Mouse (Mus musculus) brain, embryonic 18.5 days (tissue): ENCODE data around the gene Vwa5b2.

ENCODE experiments used
- DNase-seq: peaks from one replicate; pipeline ENCODE4 v3.0.0-alpha.2; 2012; ENCODE audit warnings: low read depth, low spot score

The Vwa5b2 gene

DNA sequence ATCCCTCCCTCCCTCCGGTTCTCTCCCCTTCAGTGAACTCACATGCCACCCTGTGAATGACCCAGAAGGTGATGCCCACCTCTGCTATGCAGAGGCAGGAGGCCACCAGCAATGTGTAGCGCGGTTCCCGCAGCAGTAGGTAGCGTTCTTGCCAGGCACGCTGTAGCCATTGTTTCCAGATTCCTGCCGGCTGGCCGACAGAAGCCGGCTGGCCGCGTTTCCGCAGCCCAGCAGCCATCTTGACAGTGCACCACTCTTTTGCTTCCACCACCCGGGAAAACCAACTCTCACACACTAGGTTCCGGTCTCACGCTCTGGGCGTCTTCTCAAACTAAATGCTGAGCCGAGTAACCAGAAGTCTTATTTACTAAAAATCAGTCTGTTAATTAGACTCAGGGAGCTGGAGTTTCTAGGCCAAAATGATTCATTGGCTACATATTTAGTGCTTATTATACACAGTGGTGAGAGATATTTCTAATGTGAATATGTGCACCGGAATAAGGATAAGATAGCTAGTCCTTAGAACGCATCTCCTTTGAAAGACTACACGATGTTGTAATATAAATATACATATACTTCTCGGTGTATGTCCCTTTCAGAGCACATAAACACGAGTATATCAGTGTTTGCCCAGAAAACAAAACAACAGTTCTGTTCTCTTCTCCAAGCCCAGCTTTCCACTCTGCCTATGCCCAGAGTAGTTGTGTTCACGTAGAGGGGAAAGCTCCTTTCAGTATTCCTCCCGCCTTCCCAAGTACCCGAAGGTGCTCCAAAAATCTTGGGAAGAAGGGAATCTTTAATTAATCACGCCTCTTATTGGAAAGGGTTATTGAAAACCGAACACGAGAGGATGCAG, 21.5 kb downstream of the Vwa5b2 start:
- no peak for DNase-seq

DNA sequence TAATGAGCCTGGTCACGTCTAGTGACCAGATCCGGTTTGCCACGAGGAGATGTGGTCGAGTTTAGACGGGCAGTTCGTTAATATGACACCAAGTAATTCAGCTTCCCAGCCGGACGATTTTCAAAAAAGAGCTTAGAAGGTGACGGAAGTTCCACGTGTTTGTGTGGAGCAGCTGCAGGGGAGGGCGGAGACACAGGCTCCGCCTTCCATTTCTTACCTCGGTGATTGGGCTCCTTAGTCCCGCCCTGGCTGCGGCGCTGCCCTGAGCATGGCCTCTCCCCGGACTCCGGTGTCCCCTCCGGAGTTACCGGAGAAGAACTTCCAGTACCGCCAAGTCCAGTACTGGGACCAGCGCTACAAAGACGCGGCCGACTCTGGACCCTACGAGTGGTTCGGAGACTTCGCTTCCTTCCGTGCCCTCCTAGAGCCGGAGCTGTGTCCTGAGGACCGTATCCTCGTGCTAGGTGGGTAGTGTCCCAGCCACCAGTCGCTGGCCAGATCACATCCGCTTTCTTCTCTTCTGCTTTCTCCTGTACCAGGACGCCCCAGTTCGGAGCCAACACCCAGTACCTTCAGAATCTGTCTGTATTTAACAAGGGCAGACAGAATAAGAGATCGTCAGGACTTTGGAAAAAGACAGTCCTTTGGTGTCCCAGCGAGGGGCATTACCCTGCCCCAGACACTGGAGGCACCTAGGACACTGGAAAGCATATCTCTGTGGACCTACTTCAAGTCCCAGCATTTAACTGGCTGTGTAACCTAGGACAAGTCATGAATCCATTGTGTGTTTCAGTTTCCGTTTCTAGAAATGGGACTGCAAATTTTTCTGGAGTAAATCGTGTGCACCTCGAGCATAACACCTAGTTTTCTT, 22.3 kb downstream of the Vwa5b2 start, which contains the start of the genes Eef1akmt4, Gm49333 and Alg3:
Eef1akmt4 (plus strand) TSS at position 237 of the 871 bp plus-strand sequence.
Gm49333 (plus strand) TSS at position 254 of the 871 bp plus-strand sequence.
Alg3 (minus strand) TSS at position 379 of the 871 bp plus-strand sequence.
- no peak for DNase-seq

DNA sequence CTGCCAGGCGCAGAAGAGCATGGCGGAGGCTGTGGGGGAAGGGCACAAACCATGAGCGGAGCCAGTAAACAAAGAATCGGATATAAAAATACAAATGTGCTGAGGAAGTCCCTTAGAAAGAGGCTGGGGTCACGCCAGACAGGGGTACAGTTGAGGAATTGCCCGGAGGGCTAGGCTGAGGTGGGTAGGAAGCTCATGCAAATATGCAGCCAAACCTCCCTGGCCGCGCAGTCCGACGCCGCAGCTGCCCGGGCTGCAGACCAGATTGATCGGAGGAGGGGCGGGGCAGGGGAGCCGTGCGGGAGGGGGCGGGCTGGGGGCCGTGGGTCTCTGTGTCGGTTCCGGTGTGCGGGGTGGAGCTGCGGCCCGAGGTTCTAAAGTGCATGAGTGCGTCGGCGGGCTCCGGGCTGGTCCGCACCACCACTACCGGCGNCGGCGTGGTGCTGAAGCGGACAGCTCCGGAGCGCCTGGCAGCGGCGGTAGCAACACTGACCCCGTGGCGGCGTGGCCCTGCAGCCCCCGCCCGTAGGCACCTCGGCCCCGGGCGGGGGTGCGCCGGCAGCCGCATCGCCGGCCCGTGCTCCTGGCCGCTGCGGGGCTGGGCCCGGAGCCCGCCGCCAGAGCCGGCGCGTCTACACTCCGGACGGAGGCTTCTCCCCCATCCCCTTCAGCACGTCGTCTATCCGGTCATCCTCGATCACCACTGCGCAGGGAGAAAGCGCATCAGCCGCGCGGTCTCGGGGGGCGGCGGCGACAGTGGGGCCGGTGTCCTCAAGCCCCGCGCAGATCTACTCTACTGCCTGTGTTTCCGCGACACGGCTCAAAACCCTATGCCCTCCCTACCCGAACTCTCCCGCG, 30.5 kb downstream of the Vwa5b2 start:
- DNase-seq, result no peak

DNA sequence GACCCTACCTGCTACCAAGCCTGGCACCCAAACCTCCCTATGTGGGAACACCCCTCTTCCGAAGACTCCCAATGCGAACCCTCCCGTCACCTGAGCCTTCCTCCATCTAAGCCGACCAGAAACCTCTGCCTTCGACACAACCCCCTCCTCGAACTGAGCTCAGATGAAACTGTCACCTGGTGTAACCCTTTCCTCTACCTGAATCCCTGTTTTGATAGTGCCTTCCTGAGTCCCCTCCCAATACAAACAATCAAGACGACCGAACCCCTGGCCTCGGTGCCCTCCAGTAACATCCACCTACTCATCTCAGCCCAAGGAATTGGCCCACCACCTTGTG, 31.1 kb downstream of the Vwa5b2 start:
- DNase-seq, result no peak

DNA sequence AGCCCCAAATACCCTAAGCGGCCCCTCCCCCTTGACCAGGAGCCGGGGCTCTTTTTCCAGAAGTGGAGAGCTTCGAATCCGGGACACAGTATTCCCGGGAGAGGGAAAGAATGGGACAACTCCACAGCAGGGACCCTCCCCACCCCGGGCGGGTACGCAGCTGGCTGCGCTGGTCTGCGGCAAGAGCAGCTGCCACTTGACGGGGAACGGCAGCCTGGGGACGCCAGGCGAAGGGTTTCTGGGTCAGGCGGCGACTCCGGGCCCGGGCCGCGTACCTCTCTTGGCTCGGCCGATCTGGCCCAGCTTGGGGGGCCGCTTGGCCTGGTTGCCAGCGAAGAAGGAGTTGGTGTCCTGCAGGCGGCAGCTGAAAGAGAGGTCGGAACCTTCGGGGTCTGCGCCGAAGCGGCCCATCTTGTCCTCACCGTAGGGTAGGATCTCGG, 31.5 kb downstream of the Vwa5b2 start:
- DNase-seq, result no peak

DNA sequence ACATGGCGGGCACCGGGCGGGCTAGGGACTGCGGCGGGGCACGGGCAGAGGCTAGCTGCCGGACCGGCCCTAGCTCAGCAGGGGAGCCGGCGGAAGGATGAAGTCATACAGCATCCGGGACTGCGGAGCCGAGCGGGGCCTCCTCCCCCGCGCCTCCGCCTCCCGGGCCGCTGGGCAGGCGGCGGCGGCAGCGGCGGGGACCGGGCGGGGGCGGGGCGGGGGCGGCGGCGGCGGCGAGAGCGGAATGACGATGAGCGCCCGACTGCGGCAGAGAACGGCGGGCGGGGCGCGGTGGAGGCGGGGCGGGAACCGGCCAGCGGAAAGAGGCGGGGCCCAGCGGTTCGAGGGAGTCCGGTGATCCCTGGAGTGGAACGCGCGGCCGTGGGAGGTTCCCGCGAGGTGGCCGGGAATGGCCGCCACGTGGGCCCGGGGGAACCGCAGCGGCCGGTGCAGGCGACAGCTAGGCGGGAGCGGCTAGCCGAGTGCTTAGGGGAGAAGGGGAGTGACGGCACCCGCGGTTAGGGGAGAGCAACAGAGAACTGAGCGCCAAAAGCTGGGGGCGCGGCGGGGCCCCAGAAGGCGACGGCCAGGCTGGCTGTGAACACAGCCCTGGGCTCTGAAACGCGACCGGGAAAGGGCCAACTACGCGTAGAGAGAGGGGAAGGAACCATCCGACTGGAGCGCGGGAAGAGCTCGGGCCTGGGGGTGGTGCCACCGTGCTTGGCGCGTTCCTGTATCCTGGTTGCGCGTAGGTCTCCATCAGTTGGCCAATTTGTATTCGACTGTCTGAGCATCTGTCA, 32.1 kb downstream of the Vwa5b2 start, which contains the start of gene Camk2n2:
Camk2n2 (minus strand) TSS at position 97 of the 800 bp plus-strand sequence.
- no peak for DNase-seq

DNA sequence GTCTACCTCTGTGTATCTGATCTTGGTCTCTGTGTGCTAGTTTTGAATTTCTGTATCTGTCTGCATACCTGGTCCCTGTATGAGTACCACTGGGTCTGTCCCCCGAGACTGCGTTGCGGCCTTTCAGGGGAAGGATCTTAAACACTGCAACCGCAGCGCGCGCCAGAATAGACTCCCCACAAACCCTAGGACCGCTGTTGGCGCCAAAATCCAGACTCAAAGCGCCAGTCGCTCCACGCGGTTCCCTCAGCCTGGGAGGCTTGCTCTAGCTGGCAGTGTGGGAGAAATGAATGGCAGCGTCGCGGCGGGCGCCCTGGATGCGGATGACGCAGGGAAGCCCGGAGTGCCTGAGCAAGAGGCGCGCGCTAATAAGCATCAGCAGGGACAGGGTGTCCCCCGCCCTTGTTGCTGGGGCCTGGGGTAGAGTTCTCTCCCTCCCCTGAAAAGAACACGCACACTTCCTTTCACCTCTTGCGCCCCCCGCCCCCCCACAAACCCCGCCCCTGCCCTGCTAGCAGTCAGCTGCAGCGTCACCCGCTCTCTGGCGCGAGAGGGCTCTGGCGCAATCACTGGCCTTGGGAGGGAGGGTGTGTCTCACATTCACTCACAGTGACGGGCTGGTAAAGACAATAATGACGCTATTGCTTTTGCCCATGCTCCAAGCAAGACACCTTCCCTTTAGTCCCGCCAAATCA, 32.9 kb downstream of the Vwa5b2 start:
- DNase-seq, result no peak

DNA sequence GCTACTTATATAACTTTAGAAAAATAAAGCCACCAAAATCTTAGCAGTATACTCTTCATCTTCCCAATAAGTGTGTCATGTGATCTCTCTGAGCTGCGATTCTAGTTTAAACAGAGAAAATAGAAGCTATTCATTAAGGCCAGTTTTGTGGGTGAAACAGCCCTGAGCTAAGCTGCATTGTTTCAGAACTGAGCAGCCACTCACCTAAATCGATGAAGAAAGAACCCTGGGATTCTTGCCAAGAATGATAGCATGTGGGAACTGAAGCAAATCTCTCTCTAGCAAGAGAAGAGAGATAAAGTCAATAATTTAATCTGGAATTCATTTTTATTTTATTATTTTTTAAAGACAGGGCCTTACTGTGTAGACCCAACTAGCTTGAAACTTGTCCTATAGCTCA, 33.9 kb downstream of the Vwa5b2 start:
- DNase-seq, result no peak

DNA sequence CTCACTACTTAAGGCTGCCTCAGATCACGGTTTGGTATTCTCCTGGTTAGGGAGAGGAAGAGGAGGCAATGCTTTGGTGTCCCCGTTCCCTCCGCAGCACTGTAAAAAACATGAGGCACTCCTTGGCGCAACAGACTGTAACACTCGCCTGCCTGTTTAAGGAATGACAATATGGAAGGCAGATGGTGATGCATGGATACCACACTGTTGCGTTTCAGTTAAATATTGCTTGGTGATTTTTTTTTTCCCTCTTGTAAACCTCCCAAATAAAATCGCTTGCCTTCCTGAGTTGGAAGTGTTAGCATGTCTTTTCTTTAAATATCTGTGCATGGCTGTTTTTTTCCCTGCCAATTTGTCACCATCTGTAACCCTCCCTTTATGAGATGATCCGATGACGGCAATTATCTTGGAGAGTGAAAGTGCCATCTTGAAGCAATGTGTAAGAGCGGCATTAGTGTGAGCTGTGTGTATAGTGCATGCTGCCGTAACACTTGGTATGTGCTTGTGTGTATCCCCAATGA, 39.7 kb downstream of the Vwa5b2 start:
- DNase-seq, result peak; percentile 75

DNA sequence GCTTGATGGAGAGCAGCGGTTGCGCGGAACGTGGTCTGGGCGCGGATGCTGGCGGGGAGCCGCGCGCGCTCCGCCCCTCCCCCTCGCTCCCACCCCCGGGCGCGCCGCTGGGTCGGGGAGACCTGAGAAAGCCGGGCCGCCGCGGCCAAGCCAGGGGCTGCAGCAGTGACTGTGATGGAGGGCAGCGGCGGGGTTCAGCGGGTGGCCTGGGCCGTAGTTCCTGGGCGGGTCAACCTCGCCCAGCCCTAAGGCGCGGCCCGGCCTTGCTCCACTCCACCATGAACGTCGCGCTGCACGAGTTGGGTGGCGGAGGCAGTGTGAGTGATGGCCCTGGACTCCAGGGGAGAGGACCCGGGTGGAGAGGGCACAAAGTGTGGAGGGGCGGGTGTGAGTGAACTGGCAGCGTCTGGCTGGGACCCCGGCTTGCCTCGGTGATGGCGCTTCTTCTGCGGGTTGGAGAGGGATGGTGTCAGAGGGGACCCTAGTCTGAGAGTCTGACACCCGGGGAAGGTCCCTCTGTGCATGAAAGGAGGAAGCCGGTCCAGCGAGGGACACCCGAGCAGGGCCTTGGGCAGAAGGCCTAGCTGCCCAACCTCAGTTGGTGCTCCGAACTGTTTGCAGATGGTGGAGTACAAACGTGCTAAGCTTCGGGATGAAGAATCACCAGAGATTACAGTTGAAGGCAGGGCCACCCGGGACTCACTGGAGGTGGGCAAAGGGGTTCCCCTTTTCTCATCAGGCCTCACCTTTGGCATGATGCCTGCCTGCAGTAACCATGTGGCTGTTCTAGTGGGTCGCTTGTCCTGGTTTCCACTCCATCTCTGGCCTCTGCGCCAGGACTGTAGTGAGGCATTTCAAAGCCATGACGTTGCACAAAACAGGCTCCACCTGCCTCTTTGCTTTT, 40.7 kb downstream of the Vwa5b2 start, which contains the start of gene Ece2:
Ece2 (plus strand) TSS at position 98 of the 904 bp plus-strand sequence.
- no peak for DNase-seq

DNA sequence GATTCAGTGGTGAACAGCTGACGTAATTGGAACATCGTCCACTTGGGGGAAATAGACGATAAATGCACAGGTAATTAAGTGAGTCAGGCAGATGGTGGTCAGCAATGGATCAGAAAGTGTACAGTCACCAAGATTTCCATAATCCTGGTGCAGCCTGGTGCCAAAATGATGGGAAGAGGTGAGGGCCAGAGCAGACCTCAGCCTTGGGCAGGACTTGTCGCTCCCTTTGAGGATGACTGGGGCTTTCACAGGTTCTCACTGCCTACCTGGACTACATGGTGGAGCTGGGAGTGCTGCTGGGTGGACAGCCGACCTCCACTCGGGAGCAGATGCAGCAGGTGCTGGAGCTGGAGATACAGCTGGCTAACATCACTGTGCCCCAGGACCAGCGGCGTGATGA, 48.1 kb downstream of the Vwa5b2 start:
- no peak for DNase-seq

DNA sequence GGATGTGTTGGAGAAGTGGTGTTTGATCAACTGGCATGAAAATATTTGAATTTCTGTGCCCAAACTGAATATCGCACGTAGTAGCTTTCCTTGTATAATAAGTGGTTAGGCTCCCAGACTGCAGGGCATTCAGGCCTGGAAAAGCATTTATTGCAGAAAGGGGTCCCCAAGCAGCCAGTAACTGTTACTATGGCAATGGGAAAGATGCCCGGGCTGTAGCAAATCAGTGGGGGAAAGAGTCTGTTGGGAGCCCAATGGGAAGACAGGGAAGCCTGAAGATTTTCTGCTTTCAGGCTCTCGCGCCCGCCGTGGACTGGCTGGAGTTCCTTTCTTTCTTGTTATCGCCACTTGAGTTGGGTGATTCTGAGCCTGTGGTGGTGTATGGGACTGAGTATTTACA, 49.1 kb downstream of the Vwa5b2 start:
- no peak for DNase-seq

DNA sequence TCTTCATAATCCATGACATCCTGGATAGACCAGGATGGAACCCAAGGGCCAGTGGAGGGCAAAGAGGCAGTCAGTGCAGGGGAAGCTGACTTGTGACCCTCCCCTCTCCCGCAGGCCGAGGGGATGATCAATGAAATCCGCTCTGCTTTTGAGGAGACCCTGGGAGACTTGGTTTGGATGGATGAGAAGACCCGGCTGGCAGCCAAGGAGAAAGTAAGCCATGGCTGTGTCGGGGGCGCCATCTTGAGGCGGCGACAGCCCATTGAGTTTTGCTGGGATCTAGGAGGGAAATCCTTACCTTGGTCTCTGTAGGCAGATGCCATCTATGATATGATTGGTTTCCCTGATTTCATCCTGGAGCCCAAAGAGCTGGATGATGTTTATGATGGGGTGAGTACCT, 52.9 kb downstream of the Vwa5b2 start:
- no peak for DNase-seq

DNA sequence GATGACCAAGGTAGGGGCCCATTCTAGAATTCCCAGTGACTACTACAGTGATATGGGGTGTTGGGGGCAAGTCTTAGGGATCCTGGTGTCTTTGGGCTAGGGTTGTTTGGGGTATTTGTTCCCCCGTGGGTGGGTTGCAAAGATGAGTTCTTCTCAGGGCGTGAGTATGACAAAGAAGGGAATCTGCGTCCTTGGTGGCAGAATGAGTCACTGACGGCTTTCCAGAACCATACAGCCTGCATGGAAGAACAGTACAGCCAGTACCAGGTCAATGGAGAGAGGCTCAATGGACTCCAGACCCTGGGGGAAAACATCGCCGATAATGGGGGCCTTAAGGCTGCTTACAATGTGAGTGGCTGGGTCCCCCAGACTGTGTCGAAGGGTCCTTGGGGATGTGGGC, 54.6 kb downstream of the Vwa5b2 start:
- no peak for DNase-seq

DNA sequence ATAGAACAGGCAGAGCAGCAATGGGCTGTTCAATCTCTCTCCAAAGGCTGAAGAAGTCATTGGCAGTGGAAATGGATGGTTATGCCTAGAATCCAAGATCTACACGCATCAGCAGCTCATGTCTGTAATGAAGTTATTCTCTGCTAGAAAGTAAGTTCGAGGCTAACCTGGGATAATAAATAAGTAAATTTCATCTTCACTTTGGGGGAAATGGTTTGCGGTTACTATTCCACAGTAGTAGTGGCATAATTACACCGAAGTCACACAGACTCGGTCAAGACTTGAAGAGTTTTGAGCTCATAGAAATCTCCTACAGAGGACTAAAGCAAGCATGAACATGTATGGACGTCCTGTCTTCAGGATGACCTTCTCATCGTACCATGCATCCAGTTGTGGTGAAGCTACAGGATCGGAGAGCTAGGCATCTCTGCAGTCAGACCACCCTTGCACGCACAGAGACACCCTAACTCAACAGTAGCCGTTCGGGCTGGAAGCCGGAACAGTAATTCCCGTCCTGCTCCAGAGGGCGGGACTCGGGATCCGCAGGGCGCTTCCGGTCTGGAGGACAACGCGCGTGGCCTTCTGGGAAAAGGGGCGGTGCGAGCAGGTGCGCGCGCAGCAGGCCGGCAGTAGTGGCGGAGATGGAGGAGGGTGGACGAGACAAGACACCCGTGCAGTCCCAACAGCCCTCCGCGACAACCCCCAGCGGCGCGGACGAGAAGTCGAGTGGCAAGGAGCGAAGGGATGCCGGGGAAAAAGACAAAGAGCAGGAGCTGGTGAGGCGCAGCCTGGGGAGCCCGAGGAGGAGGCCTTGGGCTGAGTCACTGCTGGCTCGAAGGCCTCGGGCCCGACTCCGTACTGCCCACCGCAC, 62.0 kb downstream of the Vwa5b2 start, which contains the start of gene Psmd2:
Psmd2 (plus strand) TSS at position 577 of the 871 bp plus-strand sequence.
- peak; percentile 87 for DNase-seq

DNA sequence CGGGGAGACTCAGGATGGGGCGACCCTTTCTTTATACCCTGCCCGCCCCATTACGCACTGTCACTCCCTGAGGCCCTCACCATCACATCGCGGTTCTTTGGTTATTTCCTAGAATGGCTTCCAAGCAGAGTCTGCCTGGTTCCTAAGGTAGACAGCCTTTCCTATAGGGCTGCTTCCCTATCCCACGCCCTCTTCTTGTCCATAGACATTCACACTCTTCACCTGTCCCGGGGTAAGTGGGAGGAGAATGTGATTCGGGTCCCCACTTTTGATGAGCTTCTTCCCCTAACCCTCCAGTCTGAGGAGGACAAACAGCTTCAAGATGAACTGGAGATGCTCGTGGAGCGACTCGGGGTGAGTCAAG, 62.7 kb downstream of the Vwa5b2 start:
- no peak for DNase-seq

DNA sequence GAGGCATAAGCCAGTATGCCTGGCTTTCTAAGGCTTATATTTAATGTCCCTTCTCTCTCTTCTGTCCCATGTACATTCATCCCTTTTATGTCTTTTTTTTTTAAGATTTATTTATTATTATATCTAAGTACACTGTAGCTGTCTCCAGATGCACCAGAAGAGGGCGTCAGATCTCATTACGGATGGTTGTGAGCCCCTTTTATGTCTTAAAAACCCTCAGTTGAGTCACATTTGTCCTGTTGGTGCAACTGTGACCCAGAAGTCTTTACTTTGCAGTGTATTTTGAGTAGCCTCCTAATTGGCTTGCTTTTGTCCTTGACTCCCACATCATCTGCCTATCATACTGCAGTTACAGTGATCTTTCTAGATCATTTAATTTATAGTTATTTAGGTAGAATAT, 64.0 kb downstream of the Vwa5b2 start:
- no peak for DNase-seq
